ENCODE assay signal across 8 mouse cellular contexts in genomic region chr3:87996971-87997614, GRCm38 (mm10). TPM values are rescaled to one million over a fixed set of nuclear protein-coding genes. Genes with fewer than 3 reads are reported as not detected.
DNase-seq lines count a peak whose midpoint lies in the region; ATAC-seq and TF ChIP-seq lines count a peak whose summit lies in the region.

No protein-coding gene starts in this region.

- peak overlapping the region; percentile 52 for H3K9ac ChIP-seq in forebrain, embryonic 15.5 days (replicated peaks)
- peak overlapping the region; percentile 39; the same call in 1 of the 2 replicates for H3K9ac ChIP-seq in midbrain, embryonic 12.5 days (replicated peaks)

- ATAC-seq in forebrain, embryonic 15.5 days (replicated peaks) = no peak
- no peak for ATAC-seq in midbrain, embryonic 12.5 days (ENCODE audit: low FRiP score, low read depth)

- peaks cover 96% of the 10 kb centered on the region for H3K27me3 ChIP-seq in E14TG2a.4 (ENCODE audit: insufficient read depth, low read length)
- H3K27me3 ChIP-seq in forebrain, embryonic 15.5 days = peaks cover 86% of the 10 kb centered on the region
- peaks cover 100% of the 10 kb centered on the region for H3K27me3 ChIP-seq in midbrain, embryonic 12.5 days

- no peaks in the 10 kb centered on the region for H3K36me3 ChIP-seq in E14TG2a.4 (ENCODE audit: insufficient read depth, low read length)
- H3K36me3 ChIP-seq in forebrain, embryonic 15.5 days = no peaks in the 10 kb centered on the region
- H3K36me3 ChIP-seq in midbrain, embryonic 12.5 days = no peaks in the 10 kb centered on the region

- DNase-seq in adrenal gland, adult (ENCODE audit: inconsistent age in 2 of 2, low spot score in 1 of 2) = peak; percentile 44 to 65
- DNase-seq in adrenal gland, postnatal 4 days (ENCODE audit: low spot score in 2 of 2) = no peak
- DNase-seq in kidney, postnatal 36 days = peak; percentile 19 to 69
- DNase-seq in left cerebral cortex, postnatal 4 days = no peak
- DNase-seq in left cerebral cortex, postnatal 14 days (ENCODE audit: low spot score in 2 of 2) = no peak

- TF ChIP-seq CTCF in E14TG2a.4 (conservative IDR thresholded peaks at IDR 0.05; ENCODE audit: low read length) = no peak

- peak overlapping the region; percentile 80 for H3K4me3 ChIP-seq in E14TG2a.4 (replicated peaks; ENCODE audit: low read length)
- peak overlapping the region; percentile 41 for H3K4me3 ChIP-seq in forebrain, embryonic 15.5 days
- H3K4me3 ChIP-seq in midbrain, embryonic 12.5 days = peak overlapping the region; percentile 43

- H3K4me2 ChIP-seq in forebrain, embryonic 15.5 days (replicated peaks) = peak overlapping the region; percentile 73
- H3K4me2 ChIP-seq in midbrain, embryonic 12.5 days (replicated peaks) = peak overlapping the region; percentile 59

- peaks cover 62% of the 10 kb centered on the region for H3K4me1 ChIP-seq in E14TG2a.4 (replicated peaks; ENCODE audit: low read depth, low read length)
- H3K4me1 ChIP-seq in forebrain, embryonic 15.5 days = peaks cover 51% of the 10 kb centered on the region
- H3K4me1 ChIP-seq in midbrain, embryonic 12.5 days = peaks cover 35% of the 10 kb centered on the region

- 3% methylated on average over 49 of the region's 49 CpGs for WGBS in forebrain, embryonic 15.5 days
- WGBS in midbrain, embryonic 12.5 days = under 1% methylated on average over 49 of the region's 49 CpGs

- H3K9me3 ChIP-seq in E14TG2a.4 (ENCODE audit: low read length) = peaks cover 7% of the 10 kb centered on the region; the same call in 1 of the 2 replicates
- H3K9me3 ChIP-seq in forebrain, embryonic 15.5 days = no peaks in the 10 kb centered on the region
- no peaks in the 10 kb centered on the region for H3K9me3 ChIP-seq in midbrain, embryonic 12.5 days

- intact Hi-C loops in left cerebral cortex, postnatal 4 days (cut with DNase I) = no loop called here
- intact Hi-C loops in left cerebral cortex, postnatal 14 days (cut with DNase I) = no loop called here

- no peak overlapping the region for H3K27ac ChIP-seq in forebrain, embryonic 15.5 days (replicated peaks)
- no peak overlapping the region for H3K27ac ChIP-seq in midbrain, embryonic 12.5 days (replicated peaks)

RNA-seq across cellular contexts. Expression of gene Bcan, which starts 2.9 kb away (rescaled TPM):
- 10 to 100 TPM; 29.2 to 30.6 TPM for total RNA-seq in adrenal gland, postnatal 4 days (2021)
- 26.6 and 27.2 TPM in 2 replicates for polyA plus RNA-seq in forebrain, embryonic 15.5 days (2015; fragmentation: Nextera tagmentation; extraction: Ambion mirVana)
- polyA plus RNA-seq in midbrain, embryonic 12.5 days (2016; fragmentation: Nextera tagmentation; extraction: Ambion mirVana) = 0.63 and 1.1 TPM in 2 replicates
- total RNA-seq in left cerebral cortex, postnatal 4 days (2021) = 100 to 1,000 TPM; 183 to 192 TPM
- total RNA-seq in left cerebral cortex, postnatal 14 days (2021) = 100 to 1,000 TPM; 297 to 331 TPM

RNA-seq across cellular contexts. Expression of gene Nes, which starts 26.2 kb away (rescaled TPM):
- 10 to 100 TPM; 16.2 to 24.3 TPM for total RNA-seq in adrenal gland, postnatal 4 days (2021)
- polyA plus RNA-seq in forebrain, embryonic 15.5 days (2015; fragmentation: Nextera tagmentation; extraction: Ambion mirVana) = 50.0 and 56.7 TPM in 2 replicates
- 183 and 196 TPM in 2 replicates for polyA plus RNA-seq in midbrain, embryonic 12.5 days (2016; fragmentation: Nextera tagmentation; extraction: Ambion mirVana)
- total RNA-seq in left cerebral cortex, postnatal 4 days (2021) = 10 to 100 TPM; 25.8 to 25.9 TPM
- 10 to 100 TPM; 10.1 to 10.4 TPM for total RNA-seq in left cerebral cortex, postnatal 14 days (2021)

RNA-seq across cellular contexts. Expression of gene Hapln2, which starts 30.3 kb away (rescaled TPM):
- total RNA-seq in adrenal gland, postnatal 4 days (2021) = not detected
- polyA plus RNA-seq in forebrain, embryonic 15.5 days (2015; fragmentation: Nextera tagmentation; extraction: Ambion mirVana) = 0.43 and 0.89 TPM in 2 replicates
- polyA plus RNA-seq in midbrain, embryonic 12.5 days (2016; fragmentation: Nextera tagmentation; extraction: Ambion mirVana) = 0.13 and 0.43 TPM in 2 replicates
- under 1 TPM; 0.40 to 0.46 TPM for total RNA-seq in left cerebral cortex, postnatal 4 days (2021)
- total RNA-seq in left cerebral cortex, postnatal 14 days (2021) = 1 to 10 TPM; 1.3 TPM

RNA-seq across cellular contexts. Expression of gene Gpatch4, which starts 45.8 kb away (rescaled TPM):
- 10 to 100 TPM; 15.4 to 16.1 TPM for total RNA-seq in adrenal gland, postnatal 4 days (2021)
- 29.7 and 31.1 TPM in 2 replicates for polyA plus RNA-seq in forebrain, embryonic 15.5 days (2015; fragmentation: Nextera tagmentation; extraction: Ambion mirVana)
- polyA plus RNA-seq in midbrain, embryonic 12.5 days (2016; fragmentation: Nextera tagmentation; extraction: Ambion mirVana) = 26.5 and 27.1 TPM in 2 replicates
- total RNA-seq in left cerebral cortex, postnatal 4 days (2021) = 10 to 100 TPM; 26.5 to 30.6 TPM
- 10 to 100 TPM; 15.5 to 16.5 TPM for total RNA-seq in left cerebral cortex, postnatal 14 days (2021)

RNA-seq across cellular contexts. Expression of gene Crabp2, which starts 48.6 kb away (rescaled TPM):
- 1 to 10 TPM; 1.7 to 2.0 TPM for total RNA-seq in adrenal gland, postnatal 4 days (2021)
- polyA plus RNA-seq in forebrain, embryonic 15.5 days (2015; fragmentation: Nextera tagmentation; extraction: Ambion mirVana) = 14.9 and 18.4 TPM in 2 replicates
- 291 and 335 TPM in 2 replicates for polyA plus RNA-seq in midbrain, embryonic 12.5 days (2016; fragmentation: Nextera tagmentation; extraction: Ambion mirVana)
- 1 to 10 TPM; 6.9 to 8.2 TPM for total RNA-seq in left cerebral cortex, postnatal 4 days (2021)
- 1 to 10 TPM; 5.4 to 5.9 TPM for total RNA-seq in left cerebral cortex, postnatal 14 days (2021)

Comparison
In these comparisons a context has a peak if more than half of its experiments do, and no peak if none do; other contexts are left out.
1. DNase-seq: peak in adrenal gland, adult (2 of 2) and kidney, postnatal 36 days (2 of 2); none in adrenal gland, postnatal 4 days (0 of 2), left cerebral cortex, postnatal 4 days (single experiment) and left cerebral cortex, postnatal 14 days (0 of 2).
2. RNA of gene Bcan, which starts 2.9 kb away (total RNA-seq): 297 to 331 TPM in left cerebral cortex, postnatal 14 days and 183 to 192 TPM in left cerebral cortex, postnatal 4 days; 29.2 to 30.6 TPM in adrenal gland, postnatal 4 days; every median in the first group is over 4 times any median in the second.
3. Peak in every context shown above with its lines, with median percentiles within 50 percentile points of each other: H3K4me3 ChIP-seq.